Mouse (Mus musculus) embryonic stem cell, embryonic (primary cell): ENCODE measurements around the gene 2210011C24Rik.

Experiments
- CTCF ChIA-PET, 4 experiments: fragments of 300-600 bp in 2 of 4; fragments of 350-600 bp in 2 of 4; sonication (Branson Sonifier 250); formaldehyde crosslinking; loops; one replicate each; lab custom pipeline; 2022; ENCODE audit warnings: inconsistent platforms in 2 of 4; lab: Charles Lee
- POLR2A ChIA-PET, 4 experiments: fragments of 300-600 bp in 2 of 4; fragments of 350-600 bp in 2 of 4; sonication (Branson Sonifier 250); formaldehyde crosslinking; loops; one replicate each; lab custom pipeline; 2022; ENCODE audit warnings: antibody characterized with exemption in 4 of 4, inconsistent platforms in 1 of 4; lab: Charles Lee

2210011C24Rik gene

GRCm38 (mm10) chr8:84032777-84033176 is 20.8 kb upstream of the 2210011C24Rik start:
- ChIA-PET POLR2A (interaction anchor here in 2 of 4 experiments (0.6 to 1.2 kb wide), 5 partner anchors 31 to 205 kb away, joined by 3 to 4 read pairs (median 3); no protein-coding TSS in a partner anchor), CTCF (interaction anchor here in 3 of 4 experiments (0.6 to 1.1 kb wide), 3 partner anchors 9 to 198 kb away, joined by 3 to 4 read pairs (median 3); no protein-coding TSS in a partner anchor)

GRCm38 (mm10) chr8:84029272-84029671 is 17.3 kb upstream of the 2210011C24Rik start:
- POLR2A ChIA-PET, result interaction anchor here in 3 of 4 experiments (0.6 to 3.3 kb wide), 20 partner anchors 9 to 188 kb away, joined by 3 to 12 read pairs (median 3); partner anchors contain the start of genes Il27ra (in 2 of the 3), Asf1b (in 1 of the 3), Dcaf15 (in 1 of the 3) and Gm10644 (in 1 of the 3)
- CTCF ChIA-PET, result interaction anchor here in 3 of 4 experiments (0.7 to 3.5 kb wide), 3 partner anchors 10 to 863 kb away, joined by 3 to 16 read pairs (median 16); no protein-coding TSS in a partner anchor

GRCm38 (mm10) chr8:84027449-84027848 is 15.5 kb upstream of the 2210011C24Rik start:
- ChIA-PET CTCF (interaction anchor here (0.6 to 3.5 kb wide), 16 partner anchors 10 to 461 kb away, joined by 3 to 16 read pairs (median 3); partner anchors contain the start of genes Il27ra (in 1 of the 4) and Ndufb7 (in 1 of the 4)), POLR2A (interaction anchor here (0.6 to 3.2 kb wide), 26 partner anchors 9 to 312 kb away, joined by 3 to 19 read pairs (median 4); partner anchors contain the start of genes 2210011C24Rik (in 2 of the 4), Dcaf15 (in 2 of the 4), Rfx1 (in 2 of the 4) and 1700067K01Rik (in 1 of the 4))

- ChIA-PET CTCF (interaction anchor here (0.6 to 2.0 kb wide), 16 partner anchors 8 to 1555 kb away, joined by 3 to 7 read pairs (median 3); partner anchors contain the start of gene 2210011C24Rik (in 1 of the 4)), POLR2A (interaction anchor here in 3 of 4 experiments (0.5 to 3.2 kb wide), 15 partner anchors 12 to 330 kb away, joined by 3 to 19 read pairs (median 4); partner anchors contain the start of genes Asf1b (in 2 of the 3), 2210011C24Rik (in 1 of the 3), Dcaf15 (in 1 of the 3) and Gm10644 (in 1 of the 3))
These were observed 13.9 kb upstream of the 2210011C24Rik start for GRCm38 (mm10) chr8:84025863-84026262.

GRCm38 (mm10) chr8:84024171-84024570 is 12.2 kb upstream of the 2210011C24Rik start:
- POLR2A ChIA-PET, result interaction anchor here in 3 of 4 experiments (0.6 to 2.2 kb wide), 18 partner anchors 12 to 584 kb away, joined by 3 to 7 read pairs (median 4); partner anchors contain the start of genes 1700067K01Rik (in 1 of the 3), Asf1b (in 1 of the 3), Dcaf15 (in 1 of the 3) and Gm10644 (in 1 of the 3)
- CTCF ChIA-PET, result interaction anchor here (0.6 to 2.4 kb wide), 27 partner anchors 9 to 372 kb away, joined by 3 to 12 read pairs (median 3); partner anchors contain the start of genes Asf1b (in 2 of the 4), Gm10644 (in 2 of the 4), 2210011C24Rik (in 1 of the 4) and Gipc1 (in 1 of the 4)

GRCm38 (mm10) chr8:84023631-84024030 is 11.7 kb upstream of the 2210011C24Rik start:
- CTCF ChIA-PET, result interaction anchor here in 3 of 4 experiments (0.6 to 2.4 kb wide), 21 partner anchors 9 to 317 kb away, joined by 3 to 12 read pairs (median 3); partner anchors contain the start of genes Asf1b (in 2 of the 3), Gm10644 (in 2 of the 3), 2210011C24Rik (in 1 of the 3) and Rfx1 (in 1 of the 3)
- POLR2A ChIA-PET, result interaction anchor here (0.6 to 2.2 kb wide), 17 partner anchors 11 to 585 kb away, joined by 3 to 7 read pairs (median 3); partner anchors contain the start of genes 1700067K01Rik (in 1 of the 4), Asf1b (in 1 of the 4), Gm10644 (in 1 of the 4) and Mri1 (in 1 of the 4)

- ChIA-PET POLR2A (interaction anchor here in 3 of 4 experiments (0.6 to 2.2 kb wide), 9 partner anchors 10 to 247 kb away, joined by 3 to 7 read pairs (median 4); partner anchors contain the start of gene Mri1 (in 1 of the 3)), CTCF (interaction anchor here in 3 of 4 experiments (1.0 to 2.4 kb wide), 9 partner anchors 13 to 214 kb away, joined by 3 to 12 read pairs (median 4); partner anchors contain the start of genes Asf1b (in 2 of the 3) and Gm10644 (in 2 of the 3))
These were observed 11.1 kb upstream of the 2210011C24Rik start for GRCm38 (mm10) chr8:84023085-84023484.

GRCm38 (mm10) chr8:84021569-84021968 is 9.6 kb upstream of the 2210011C24Rik start:
- ChIA-PET POLR2A (interaction anchor here (0.8 to 1.5 kb wide), 21 partner anchors 9 to 216 kb away, joined by 3 to 8 read pairs (median 3); partner anchors contain the start of genes 2210011C24Rik (in 2 of the 4), 1700067K01Rik (in 1 of the 4), Dcaf15 (in 1 of the 4) and Rln3 (in 1 of the 4)), CTCF (interaction anchor here in 2 of 4 experiments (0.6 to 2.1 kb wide), 3 partner anchors 11 to 560 kb away, joined by 3 to 9 read pairs (median 3); no protein-coding TSS in a partner anchor)

GRCm38 (mm10) chr8:84021096-84021495 is 9.1 kb upstream of the 2210011C24Rik start, which contains the start of gene Palm3:
TSS of gene Palm3 (plus strand) at chr8:84021471.
- CTCF ChIA-PET, result interaction anchor here in 2 of 4 experiments (1.5 to 2.1 kb wide), 2 partner anchors 11 to 18 kb away, joined by 3 to 9 read pairs; no protein-coding TSS in a partner anchor
- POLR2A ChIA-PET, result interaction anchor here (0.8 to 1.5 kb wide), 20 partner anchors 9 to 216 kb away, joined by 3 to 8 read pairs (median 3); partner anchors contain the start of genes 2210011C24Rik (in 2 of the 4), 1700067K01Rik (in 1 of the 4), Dcaf15 (in 1 of the 4) and Rln3 (in 1 of the 4)

- ChIA-PET CTCF (interaction anchor here in 2 of 4 experiments (0.6 to 3.2 kb wide), 4 partner anchors 10 to 425 kb away, joined by 3 to 11 read pairs (median 7); no protein-coding TSS in a partner anchor), POLR2A (interaction anchor here in 3 of 4 experiments (0.6 to 1.6 kb wide), 8 partner anchors 9 to 828 kb away, joined by 3 to 8 read pairs (median 4); partner anchors contain the start of gene 1700067K01Rik (in 1 of the 3))
These were observed 7.8 kb upstream of the 2210011C24Rik start for GRCm38 (mm10) chr8:84019738-84020137.

- POLR2A ChIA-PET, result interaction anchor here in 2 of 4 experiments (1.1 to 1.3 kb wide), 3 partner anchors 21 to 60 kb away, joined by 3 read pairs; partner anchors contain the start of genes Asf1b (in 1 of the 2) and Gm10644 (in 1 of the 2)
- CTCF ChIA-PET, result interaction anchor here in 3 of 4 experiments (0.6 to 1.2 kb wide), 4 partner anchors 23 to 215 kb away, joined by 3 to 4 read pairs (median 4); no protein-coding TSS in a partner anchor
These were observed 3.9 kb upstream of the 2210011C24Rik start for GRCm38 (mm10) chr8:84015833-84016232.

GRCm38 (mm10) chr8:84012499-84013165 is 661 bp upstream of the 2210011C24Rik start:
- CTCF ChIA-PET, result interaction anchor here (0.5 to 1.1 kb wide), 8 partner anchors 11 to 633 kb away, joined by 3 to 6 read pairs (median 3); partner anchors contain the start of gene Rfx1 (in 1 of the 4)
- POLR2A ChIA-PET, result interaction anchor here in 3 of 4 experiments (0.5 to 3.1 kb wide), 23 partner anchors 8 to 945 kb away, joined by 3 to 10 read pairs (median 4); partner anchors contain the start of genes Palm3 (in 2 of the 3), Dcaf15 (in 1 of the 3), Dnajb1 (in 1 of the 3) and Tecr (in 1 of the 3)

GRCm38 (mm10) chr8:84010625-84011611 is 1.1 kb downstream of the 2210011C24Rik start:
- POLR2A ChIA-PET, result interaction anchor here (0.5 to 3.1 kb wide), 33 partner anchors 9 to 403 kb away, joined by 3 to 20 read pairs (median 3); partner anchors contain the start of genes Palm3 (in 4 of the 4), 1700067K01Rik (in 3 of the 4), Asf1b (in 2 of the 4) and Gm10644 (in 2 of the 4)

GRCm38 (mm10) chr8:84009876-84010275 is 2.1 kb downstream of the 2210011C24Rik start:
- CTCF ChIA-PET, result interaction anchor here in 3 of 4 experiments (0.6 to 2.3 kb wide), 20 partner anchors 9 to 285 kb away, joined by 3 to 11 read pairs (median 4); partner anchors contain the start of genes 1700067K01Rik (in 1 of the 3), Asf1b (in 1 of the 3), Gm10644 (in 1 of the 3) and Palm3 (in 1 of the 3)
- POLR2A ChIA-PET, result interaction anchor here in 3 of 4 experiments (0.7 to 3.1 kb wide), 20 partner anchors 8 to 203 kb away, joined by 3 to 20 read pairs (median 4); partner anchors contain the start of genes 1700067K01Rik (in 2 of the 3), Palm3 (in 2 of the 3), Asf1b (in 1 of the 3) and Gm10644 (in 1 of the 3)

More at GRCm38 (mm10) chr8:84010625-84011611, 1.1 kb downstream of the 2210011C24Rik start:
- CTCF ChIA-PET, result interaction anchor here (0.5 to 2.3 kb wide), 24 partner anchors 8 to 814 kb away, joined by 3 to 11 read pairs (median 4); partner anchors contain the start of genes 1700067K01Rik (in 2 of the 4), Asf1b (in 1 of the 4), Gm10644 (in 1 of the 4) and Palm3 (in 1 of the 4)
